Mouse (Mus musculus) olfactory bulb, adult 2 months (tissue): Measurements from ENCODE around the gene Morn1.

Source experiments
- CTCF ChIP-seq: fragments of 200-500 bp; IDR thresholded peaks from 2 replicates; pipeline ENCODE4 v1.5.1; 2012; ENCODE audit warnings: low read depth, mild to moderate bottlenecking, low read length, moderate library complexity; ENCODE audit not compliant: insufficient read depth
- POLR2A ChIP-seq: fragments of 200-500 bp; IDR thresholded peaks from 2 replicates; pipeline ENCODE4 v1.6.1; 2012; ENCODE audit warnings: mild to moderate bottlenecking, low read depth, low read length, moderate library complexity; ENCODE audit not compliant: insufficient read depth

DNA sequence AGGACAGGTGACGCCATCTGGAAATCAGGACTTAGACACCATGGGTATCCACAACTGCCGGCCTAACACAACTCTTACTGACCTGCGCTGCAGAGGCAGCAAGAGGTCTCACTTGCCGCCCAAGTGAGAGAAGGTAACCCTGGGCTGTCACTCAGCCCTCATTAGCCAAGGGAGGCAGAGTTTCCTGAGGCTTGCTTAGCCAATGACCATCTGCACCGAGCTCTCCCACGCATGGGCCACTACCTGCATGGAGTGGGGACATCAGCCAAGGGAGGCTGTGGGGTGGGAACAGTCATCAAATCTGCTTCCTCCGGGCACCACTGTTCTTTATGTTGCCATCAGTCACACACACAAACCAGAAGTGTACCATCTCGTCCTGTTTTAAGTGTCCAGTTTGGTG lies 9.6 kb downstream of the Morn1 start:
- TF ChIP-seq CTCF: no peak
- TF ChIP-seq POLR2A: no peak
